Mouse (Mus musculus) liver, embryonic 15.5 days (tissue): ENCODE results near the gene Cadm2. TPM values are rescaled to one million over a fixed set of nuclear protein-coding genes. Genes with fewer than 3 reads are reported as not detected.

Experiments
- ATAC-seq: fragments of 200-750 bp; cut with Nextera tagmentation; 2 replicates; pipeline ENCODE4 v1.8.0; 2017; ENCODE audit warnings: moderate number of reproducible peaks, mild to moderate bottlenecking, moderate library complexity; ENCODE audit not compliant: insufficient read depth
- H3K27ac ChIP-seq: fragments of 300-500 bp; sonication (generic); replicated peaks from 2 replicates; pipeline ENCODE4 v1.5.1; 2015; ENCODE audit warnings: mild to moderate bottlenecking, inconsistent platforms
- H3K27me3 ChIP-seq: fragments of 300-500 bp; sonication (generic); 2 replicates; pipeline ENCODE4 v1.6.1; 2015; ENCODE audit warnings: mild to moderate bottlenecking, inconsistent platforms
- H3K36me3 ChIP-seq: fragments of 300-500 bp; sonication (generic); replicated peaks from 2 replicates; pipeline ENCODE4 v1.6.1; 2015; ENCODE audit warnings: moderate library complexity, mild to moderate bottlenecking, inconsistent platforms
- H3K4me1 ChIP-seq: fragments of 300-500 bp; sonication (generic); replicated peaks from 2 replicates; pipeline ENCODE4 v1.6.1; 2015; ENCODE audit warnings: inconsistent platforms
- H3K4me2 ChIP-seq: fragments of 300-500 bp; sonication (generic); 2 replicates; pipeline ENCODE4 v1.6.1; 2015; ENCODE audit warnings: moderate library complexity, mild to moderate bottlenecking, inconsistent platforms
- H3K4me3 ChIP-seq: fragments of 300-500 bp; sonication (generic); replicated peaks from 2 replicates; pipeline ENCODE4 v1.5.1; 2015; ENCODE audit warnings: mild to moderate bottlenecking, inconsistent platforms
- H3K9ac ChIP-seq: fragments of 300-500 bp; sonication (generic); 2 replicates; pipeline ENCODE4 v1.6.1; 2015; ENCODE audit warnings: moderate library complexity, mild to moderate bottlenecking, inconsistent platforms
- H3K9me3 ChIP-seq: fragments of 300-500 bp; sonication (generic); replicated peaks from 2 replicates; pipeline ENCODE4 v1.6.1; 2016; ENCODE audit warnings: inconsistent platforms
- WGBS: fragments of 180-500 bp; shearing (Covaris S2); methylation state at CpG from one replicate; pipeline ENCODE4 v1.1.7; 2015; ENCODE audit warnings: mixed read lengths; ENCODE audit not compliant: insufficient replicate concordance; 5-methylcytosine and 5-hydroxymethylcytosine counted together
- polyA plus RNA-seq: library from polyadenylated mRNA; unstranded; fragments of >200 nt; fragmentation: Nextera tagmentation; extraction: Ambion mirVana; gene quantifications from 2 replicates; pipeline ENCODE4 v1.2.1, GENCODE M21; 2015

Gene Cadm2
- polyA plus RNA-seq, 1 experiment from 2014 or later, result not detected

- Histone ChIP-seq H3K9me3 (no peaks in the 10 kb centered on the region), H3K27me3 (no peaks in the 10 kb centered on the region), H3K36me3 (no peaks in the 10 kb centered on the region), H3K9ac (no peak overlapping the region), H3K4me2 (no peak overlapping the region), H3K4me1 (no peaks in the 10 kb centered on the region), H3K4me3 (no peak overlapping the region), H3K27ac (no peak overlapping the region)
- ATAC-seq, result no peak
- 58% methylated on average over 2 of the region's 2 CpGs for WGBS
These were observed 309.7 kb downstream of the Cadm2 start for GRCm38 (mm10) chr16:67311033-67311432.

DNA sequence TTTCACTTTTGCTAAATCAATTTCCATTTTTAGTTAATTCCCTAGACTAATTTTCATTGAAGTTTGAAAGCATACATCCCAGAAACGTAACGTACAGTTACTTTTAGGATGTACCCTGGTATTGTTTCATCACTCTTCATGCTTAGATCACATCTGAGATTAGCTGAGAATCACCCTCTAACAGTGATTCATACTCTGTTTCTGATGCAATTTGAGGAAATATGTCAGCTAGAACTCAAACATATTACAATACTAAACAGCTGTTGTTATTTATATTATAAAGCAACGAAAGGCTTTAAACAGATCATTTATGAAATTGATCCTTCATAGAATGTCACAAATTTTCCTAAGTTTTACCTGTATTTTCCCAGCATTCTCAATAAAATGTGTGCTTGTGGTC is 336.0 kb downstream of the Cadm2 start:
- H3K4me2 ChIP-seq, result no peak overlapping the region
- WGBS, result 57% methylated on average over 3 of the region's 3 CpGs

GRCm38 (mm10) chr16:67243598-67243997 is 377.1 kb downstream of the Cadm2 start:
- H3K36me3 ChIP-seq, result no peaks in the 10 kb centered on the region
- no peaks in the 10 kb centered on the region for H3K9me3 ChIP-seq
- H3K4me1 ChIP-seq, result no peaks in the 10 kb centered on the region
- H3K9ac ChIP-seq, result no peak overlapping the region
- ATAC-seq, result no peak
- 53% methylated on average over 5 of the region's 5 CpGs for WGBS
- no peak overlapping the region for H3K4me2 ChIP-seq
- H3K4me3 ChIP-seq, result no peak overlapping the region
- H3K27me3 ChIP-seq, result no peaks in the 10 kb centered on the region
- H3K27ac ChIP-seq, result no peak overlapping the region

More for the DNA sequence above, 336.0 kb downstream of the Cadm2 start:
- no peak overlapping the region for H3K27ac ChIP-seq
- no peaks in the 10 kb centered on the region for H3K27me3 ChIP-seq
- no peaks in the 10 kb centered on the region for H3K9me3 ChIP-seq
- ATAC-seq, result no peak
- no peak overlapping the region for H3K4me3 ChIP-seq
- H3K9ac ChIP-seq, result no peak overlapping the region
- H3K4me1 ChIP-seq, result no peaks in the 10 kb centered on the region
- no peaks in the 10 kb centered on the region for H3K36me3 ChIP-seq

DNA sequence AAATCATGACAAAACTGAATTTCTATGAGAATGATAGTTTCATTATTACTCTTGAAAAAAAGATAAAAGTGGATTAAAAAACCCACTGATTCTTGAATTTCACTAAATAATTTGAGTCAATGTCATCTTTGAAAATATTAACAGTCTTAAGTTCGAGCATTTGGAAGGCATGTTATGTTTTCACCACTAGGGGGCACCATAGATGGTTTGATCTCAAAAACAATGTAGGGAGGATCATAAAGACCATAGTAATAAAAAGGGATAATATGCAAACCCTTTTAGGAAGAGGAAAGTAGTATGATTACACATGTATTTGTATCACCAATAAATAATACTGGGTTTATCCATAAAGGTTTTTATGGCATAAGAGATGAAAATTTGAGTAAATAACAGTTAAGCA is 385.8 kb downstream of the Cadm2 start:
- Histone ChIP-seq H3K36me3 (no peaks in the 10 kb centered on the region), H3K27me3 (no peaks in the 10 kb centered on the region), H3K4me1 (no peaks in the 10 kb centered on the region), H3K4me3 (no peak overlapping the region), H3K9ac (no peak overlapping the region), H3K9me3 (no peaks in the 10 kb centered on the region), H3K27ac (no peak overlapping the region), H3K4me2 (no peak overlapping the region)
- ATAC-seq, result no peak
- WGBS, result 8% methylated on average over 1 of the region's 1 CpGs

GRCm38 (mm10) chr16:67226696-67227095 is 394.0 kb downstream of the Cadm2 start:
- Histone ChIP-seq H3K9ac (no peak overlapping the region), H3K36me3 (no peaks in the 10 kb centered on the region), H3K4me1 (no peaks in the 10 kb centered on the region), H3K27ac (no peak overlapping the region), H3K9me3 (no peaks in the 10 kb centered on the region), H3K4me3 (no peak overlapping the region), H3K4me2 (no peak overlapping the region), H3K27me3 (no peaks in the 10 kb centered on the region)
- no peak for ATAC-seq
- 58% methylated on average over 1 of the region's 1 CpGs for WGBS

- Histone ChIP-seq H3K27me3 (no peaks in the 10 kb centered on the region), H3K4me1 (no peaks in the 10 kb centered on the region), H3K4me2 (no peak overlapping the region), H3K27ac (no peak overlapping the region), H3K9ac (no peak overlapping the region), H3K4me3 (no peak overlapping the region), H3K9me3 (no peaks in the 10 kb centered on the region), H3K36me3 (no peaks in the 10 kb centered on the region)
- no peak for ATAC-seq
These were observed 417.4 kb downstream of the Cadm2 start for GRCm38 (mm10) chr16:67203329-67203728.

GRCm38 (mm10) chr16:67192852-67193415 is 427.8 kb downstream of the Cadm2 start:
- ATAC-seq, result no peak
- Histone ChIP-seq H3K9me3 (no peaks in the 10 kb centered on the region), H3K27me3 (no peaks in the 10 kb centered on the region), H3K9ac (no peak overlapping the region), H3K4me2 (no peak overlapping the region), H3K4me1 (no peaks in the 10 kb centered on the region), H3K4me3 (no peak overlapping the region), H3K27ac (no peak overlapping the region), H3K36me3 (no peaks in the 10 kb centered on the region)
- 72% methylated on average over 4 of the region's 4 CpGs for WGBS

GRCm38 (mm10) chr16:67192395-67192794 is 428.3 kb downstream of the Cadm2 start:
- no peaks in the 10 kb centered on the region for H3K4me1 ChIP-seq
- H3K4me2 ChIP-seq, result no peak overlapping the region
- WGBS, result 43% methylated on average over 2 of the region's 2 CpGs
- no peaks in the 10 kb centered on the region for H3K9me3 ChIP-seq
- H3K9ac ChIP-seq, result no peak overlapping the region
- H3K36me3 ChIP-seq, result no peaks in the 10 kb centered on the region
- H3K4me3 ChIP-seq, result no peak overlapping the region
- no peak overlapping the region for H3K27ac ChIP-seq
- no peak for ATAC-seq
- H3K27me3 ChIP-seq, result no peaks in the 10 kb centered on the region

DNA sequence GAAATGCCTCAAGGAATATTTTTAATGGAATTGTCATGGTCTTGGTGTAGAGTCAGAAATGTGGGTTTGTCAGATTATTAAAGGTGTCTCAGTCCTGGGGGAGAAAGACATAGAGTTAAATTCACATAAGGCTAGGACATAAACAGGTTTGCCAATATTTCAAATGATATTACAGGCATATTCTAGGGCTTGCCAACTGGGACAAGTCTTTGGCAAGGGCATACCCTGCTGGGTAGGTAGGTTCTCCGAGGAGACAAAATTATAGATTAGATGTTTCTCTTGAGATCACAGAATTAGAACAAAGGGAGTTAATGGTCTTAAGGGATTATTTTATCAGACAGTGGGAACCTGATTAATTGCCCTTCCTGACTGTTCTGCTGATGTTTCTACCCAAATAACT is 434.4 kb downstream of the Cadm2 start:
- Histone ChIP-seq H3K4me1 (no peaks in the 10 kb centered on the region), H3K27ac (no peak overlapping the region), H3K36me3 (no peaks in the 10 kb centered on the region), H3K27me3 (no peaks in the 10 kb centered on the region), H3K9me3 (no peaks in the 10 kb centered on the region), H3K9ac (no peak overlapping the region), H3K4me3 (no peak overlapping the region), H3K4me2 (no peak overlapping the region)
- ATAC-seq, result no peak
- WGBS, result 75% methylated on average over 1 of the region's 1 CpGs

GRCm38 (mm10) chr16:67182958-67183357 is 437.8 kb downstream of the Cadm2 start:
- H3K27ac ChIP-seq, result no peak overlapping the region
- no peak overlapping the region for H3K9ac ChIP-seq
- H3K27me3 ChIP-seq, result no peaks in the 10 kb centered on the region
- no peaks in the 10 kb centered on the region for H3K4me1 ChIP-seq
- no peak overlapping the region for H3K4me2 ChIP-seq
- H3K4me3 ChIP-seq, result no peak overlapping the region
- no peak for ATAC-seq
- no peaks in the 10 kb centered on the region for H3K9me3 ChIP-seq
- WGBS, result 61% methylated on average over 5 of the region's 5 CpGs
- H3K36me3 ChIP-seq, result no peaks in the 10 kb centered on the region

- H3K36me3 ChIP-seq, result no peaks in the 10 kb centered on the region
- no peaks in the 10 kb centered on the region for H3K4me1 ChIP-seq
- no peak overlapping the region for H3K9ac ChIP-seq
- no peak overlapping the region for H3K4me2 ChIP-seq
- no peak for ATAC-seq
- no peaks in the 10 kb centered on the region for H3K27me3 ChIP-seq
- H3K27ac ChIP-seq, result no peak overlapping the region
- H3K9me3 ChIP-seq, result no peaks in the 10 kb centered on the region
- 65% methylated on average over 4 of the region's 4 CpGs for WGBS
- no peak overlapping the region for H3K4me3 ChIP-seq
These were observed 445.3 kb downstream of the Cadm2 start for GRCm38 (mm10) chr16:67175386-67175785.

GRCm38 (mm10) chr16:67162211-67162790 is 458.4 kb downstream of the Cadm2 start:
- no peak for ATAC-seq
- 60% methylated on average over 6 of the region's 6 CpGs for WGBS
- Histone ChIP-seq H3K9ac (no peak overlapping the region), H3K27ac (no peak overlapping the region), H3K4me2 (no peak overlapping the region), H3K36me3 (no peaks in the 10 kb centered on the region), H3K4me3 (no peak overlapping the region), H3K4me1 (no peaks in the 10 kb centered on the region), H3K27me3 (no peaks in the 10 kb centered on the region), H3K9me3 (no peaks in the 10 kb centered on the region)
